Mouse (Mus musculus) adrenal gland, postnatal 36 days (tissue): ENCODE measurements around the gene Gtpbp6. TPM values are rescaled to one million over a fixed set of nuclear protein-coding genes. Genes with fewer than 3 reads are reported as not detected.
"Not testable (repeated sequence)": the region's sequence is repeated elsewhere in the genome, so short reads cannot be mapped to it uniquely, and the experiment has no call there.

Experiments used
- DNase-seq, 2 experiments: peaks; one replicate each; pipeline ENCODE4 v3.0.0; 2021; ENCODE audit warnings: mixed read lengths in 1 of 2
- long read RNA-seq, 2 experiments: library from polyadenylated mRNA; stranded (forward); transcript quantifications; one replicate each; pipeline ENCODE4 v2.0.0; 2021; ENCODE audit warnings: borderline sequencing depth in 2 of 2
- total RNA-seq, 2 experiments: library from RNA; stranded (reverse); gene quantifications; 2 replicates each; pipeline ENCODE4 v1.2.3; 2021

The Gtpbp6 gene
- total RNA-seq = 10 to 100 TPM; 50.6 to 71.9 TPM
- long read RNA-seq, experiment 1, transcript Gtpbp6-201 (10 exons, 1,617 nt) = major isoform, 83 of 116 reads
- long read RNA-seq, experiment 1, partial matches to known transcripts = 10 of 116 reads
- long read RNA-seq, experiment 1, other reads (novel, unspliced or antisense) = 20 of 116 reads
- long read RNA-seq, experiment 2, transcript Gtpbp6-202 (7 exons, 1,481 nt) = minor isoform, 8 of 64 reads
- long read RNA-seq, experiment 2, transcript Gtpbp6-201 (10 exons, 1,617 nt) = major isoform, 37 of 64 reads
- long read RNA-seq, experiment 2, partial matches to known transcripts = 7 of 64 reads
- long read RNA-seq, experiment 2, other reads (novel, unspliced or antisense) = 12 of 64 reads

DNA sequence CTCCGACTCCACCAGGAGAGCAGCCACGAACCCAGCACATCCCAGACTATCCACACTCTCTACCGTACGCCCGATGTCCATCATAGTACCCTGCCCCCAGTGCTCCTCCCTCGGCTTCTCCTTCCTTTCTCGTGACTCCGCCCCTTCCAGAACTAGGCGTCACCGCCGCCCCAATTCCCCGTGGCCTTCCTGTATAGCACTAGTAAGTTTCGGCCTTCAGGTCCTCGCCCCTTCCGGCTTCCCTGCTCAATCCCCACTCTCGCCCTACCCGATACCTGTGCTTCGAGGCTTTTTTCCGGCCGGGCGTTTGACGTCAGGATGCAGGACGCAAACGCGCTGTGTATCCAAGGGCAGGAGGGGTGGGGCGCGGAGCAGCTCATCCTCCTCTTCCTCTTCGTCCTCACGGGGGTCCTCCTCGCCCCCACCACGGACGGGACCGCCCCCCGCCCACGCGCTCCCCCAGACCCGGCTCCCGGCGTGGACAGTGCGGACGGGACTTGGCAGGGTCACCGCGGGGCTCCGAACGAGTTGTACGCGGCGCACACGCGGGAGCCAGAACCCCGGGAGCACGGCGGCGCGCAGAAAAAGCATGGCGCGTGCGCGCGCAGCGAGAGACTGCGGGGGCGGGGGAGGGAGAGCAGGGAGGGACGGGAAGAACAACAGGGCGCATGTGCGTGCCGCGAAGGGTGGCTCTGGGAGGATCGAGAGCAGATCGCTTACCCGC, at the start of gene Gtpbp6:
TSS of gene Gtpbp6 (minus strand) at position 617 of the 724 bp plus-strand sequence.
- peak; percentile 97 to 99 for DNase-seq

DNA sequence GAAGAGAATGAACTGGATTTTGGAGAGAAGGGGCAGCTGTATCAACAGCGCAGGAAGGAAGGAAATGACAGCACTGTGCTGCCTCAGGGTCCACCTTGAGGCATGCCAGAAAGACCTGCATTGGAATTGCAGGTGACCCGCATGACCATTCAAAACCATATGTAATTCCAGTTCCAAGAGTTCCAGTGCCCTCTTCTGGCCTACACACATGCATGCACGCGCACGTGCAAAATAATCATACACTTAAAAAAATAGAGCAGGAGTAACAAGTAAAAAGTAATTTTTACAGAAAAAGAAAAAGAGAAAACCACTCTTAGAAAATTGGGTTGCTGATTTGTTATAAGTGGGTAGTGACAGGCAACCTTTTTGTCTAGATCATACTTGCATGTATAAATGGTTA, 35.0 kb upstream of the Gtpbp6 start:
- peak; percentile 10 to 17 for DNase-seq

DNA sequence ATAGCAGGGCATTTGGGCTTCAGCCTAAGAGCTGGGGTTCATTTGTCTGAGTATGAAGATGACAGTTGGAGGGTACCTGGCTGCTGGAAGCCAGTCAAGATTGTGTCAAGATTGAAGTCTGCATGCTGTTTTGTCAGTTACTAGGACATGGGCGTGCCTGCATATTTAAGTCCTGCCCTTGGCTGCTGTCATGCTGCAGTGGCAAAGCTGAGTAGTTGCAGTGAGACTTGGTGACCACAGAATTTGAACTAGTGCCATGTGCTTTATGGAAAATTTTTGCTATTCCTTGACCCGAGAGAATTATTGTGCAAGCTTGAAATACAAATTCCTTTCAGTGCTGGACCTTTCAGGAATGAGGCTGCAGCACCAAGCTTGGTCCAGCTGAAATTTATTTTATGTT, 34.3 kb upstream of the Gtpbp6 start:
- peak; percentile 58 to 61 for DNase-seq

DNA sequence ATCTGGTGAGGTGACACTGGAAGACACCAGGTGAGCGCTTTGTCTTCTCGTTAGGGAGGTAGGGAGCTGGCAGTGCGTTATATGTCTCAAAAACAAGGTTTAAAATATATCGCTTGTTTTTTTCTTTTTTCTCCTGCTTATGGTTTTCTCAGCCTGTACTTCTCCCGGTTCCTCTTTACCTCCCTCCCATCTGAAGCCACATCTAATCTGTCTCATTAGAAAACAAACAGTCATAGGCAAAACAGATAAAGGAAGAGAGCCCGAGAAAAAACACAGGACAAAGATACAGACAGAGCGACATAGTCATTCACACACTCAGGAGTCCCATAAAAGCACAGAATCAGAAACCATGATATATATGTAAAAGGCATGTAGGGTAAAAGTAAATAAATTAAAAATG, 32.4 kb upstream of the Gtpbp6 start:
- DNase-seq = no peak

DNA sequence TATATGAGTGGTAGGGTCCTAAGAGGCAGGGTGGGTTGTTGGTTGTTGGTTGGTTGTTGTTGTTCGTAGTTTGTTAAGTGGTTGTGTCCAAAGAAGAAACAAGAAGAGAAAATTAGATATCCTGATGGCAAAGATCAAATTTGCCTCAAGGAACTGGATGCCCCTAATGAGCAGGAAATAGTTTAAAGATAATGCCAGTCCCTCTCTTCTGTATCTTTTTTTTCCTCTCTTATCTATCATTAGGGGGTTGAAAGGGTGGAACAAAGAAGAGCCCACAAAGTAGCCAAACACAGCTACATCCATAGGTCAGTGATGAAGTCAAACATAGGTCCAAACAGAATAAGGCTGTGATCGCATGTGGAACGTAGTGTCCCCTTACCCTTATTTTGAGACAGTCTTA, 31.3 kb upstream of the Gtpbp6 start:
- no peak for DNase-seq

DNA sequence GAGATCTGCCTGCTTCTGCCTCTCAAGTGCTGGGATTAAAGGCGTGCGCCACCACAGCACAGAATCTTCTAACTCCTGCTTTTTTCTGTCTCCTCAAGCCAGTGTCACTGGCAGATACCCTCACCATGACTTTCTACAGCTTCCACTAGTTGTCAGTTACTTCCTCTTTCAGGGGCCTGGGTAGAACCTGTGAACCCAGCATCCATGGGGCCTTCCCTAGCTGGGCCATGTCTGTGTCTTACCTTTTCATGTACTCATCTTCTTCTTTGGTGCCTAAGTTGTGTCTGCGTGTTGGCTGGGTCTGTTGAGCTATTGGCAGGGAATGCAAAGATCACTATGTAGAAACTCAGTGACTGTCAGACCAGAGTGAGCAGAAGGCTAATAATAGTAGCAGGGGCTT, 29.8 kb upstream of the Gtpbp6 start:
- no peak for DNase-seq

DNA sequence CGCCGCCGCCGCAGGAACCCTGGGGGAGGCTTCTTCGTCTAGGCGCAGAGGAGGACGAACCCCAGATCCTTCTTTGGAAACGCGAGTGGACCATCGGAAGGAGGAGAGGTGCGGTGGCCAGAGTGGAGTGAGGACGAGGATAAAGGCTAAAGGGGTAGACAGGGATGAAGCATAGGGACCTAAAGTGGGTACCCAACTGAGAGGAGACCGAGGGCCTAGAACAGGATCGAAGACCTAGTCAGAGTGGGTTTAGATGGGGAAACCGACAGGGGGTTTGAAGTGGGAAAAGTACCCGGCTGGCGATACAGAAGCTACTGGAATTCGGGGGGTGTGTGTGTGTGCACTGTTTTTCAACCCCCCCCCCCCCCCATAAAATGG, 28.1 kb upstream of the Gtpbp6 start:
- DNase-seq = no peak

DNA sequence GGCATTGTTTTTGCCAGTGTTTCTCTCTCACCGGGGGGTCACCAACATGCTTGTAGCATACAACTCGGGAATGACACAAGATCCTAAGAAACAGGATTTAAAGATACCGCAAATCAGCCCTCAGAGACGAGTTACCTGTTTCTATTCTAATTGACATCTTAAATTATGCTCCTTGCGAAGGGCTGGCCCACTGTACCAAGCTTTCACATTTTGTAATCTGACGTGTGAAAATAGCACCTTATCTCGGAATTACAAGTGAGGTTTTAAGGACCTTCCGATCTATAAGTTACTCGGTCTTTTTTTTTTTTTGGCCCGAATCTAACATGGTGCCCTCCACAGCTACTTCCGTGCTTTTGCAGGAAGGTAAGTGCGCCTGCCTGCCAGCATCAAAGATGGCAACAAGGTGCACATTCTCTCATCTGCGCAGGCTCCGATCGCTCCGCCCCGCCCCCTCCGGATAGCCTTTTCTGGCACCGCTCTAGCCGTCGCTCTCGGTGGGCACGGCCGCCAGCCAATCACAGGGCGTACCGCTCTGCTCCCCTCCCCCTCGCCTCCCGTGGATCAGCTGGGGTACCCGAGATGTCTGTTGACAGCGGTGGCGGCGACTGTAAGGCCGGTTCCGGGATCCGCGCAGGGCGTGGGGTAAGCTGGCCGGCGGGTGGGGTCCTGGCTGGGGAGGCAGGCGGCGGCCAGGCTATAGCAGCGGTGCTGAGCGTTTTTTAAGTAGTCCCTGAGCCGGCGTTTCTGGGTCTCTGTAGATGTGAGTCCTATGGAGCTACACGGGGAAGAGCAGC, 27.5 kb upstream of the Gtpbp6 start, which contains the start of gene Chfr:
TSS of gene Chfr (plus strand) at position 550 of the 794 bp plus-strand sequence.
- DNase-seq = peak; percentile 100

DNA sequence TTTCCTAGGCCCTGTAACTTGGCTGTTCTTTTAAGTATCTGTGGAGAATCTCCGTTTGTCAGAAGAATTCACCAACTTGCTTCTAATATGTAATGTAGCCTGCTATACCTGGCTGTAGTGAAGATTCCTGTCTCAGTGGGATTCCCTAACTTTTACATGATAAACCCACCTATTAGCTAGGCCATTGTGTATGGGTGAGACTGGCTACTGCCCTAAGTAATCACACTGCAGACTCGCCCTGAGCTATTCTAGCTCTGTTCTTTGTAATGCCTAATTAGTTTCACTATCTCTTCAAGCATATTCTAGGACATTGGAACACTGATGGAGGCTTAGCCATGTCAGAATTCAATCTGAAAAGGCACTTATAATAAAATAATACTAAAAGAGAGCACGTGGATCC, 14.4 kb upstream of the Gtpbp6 start:
- not testable (repeated sequence) for DNase-seq

DNA sequence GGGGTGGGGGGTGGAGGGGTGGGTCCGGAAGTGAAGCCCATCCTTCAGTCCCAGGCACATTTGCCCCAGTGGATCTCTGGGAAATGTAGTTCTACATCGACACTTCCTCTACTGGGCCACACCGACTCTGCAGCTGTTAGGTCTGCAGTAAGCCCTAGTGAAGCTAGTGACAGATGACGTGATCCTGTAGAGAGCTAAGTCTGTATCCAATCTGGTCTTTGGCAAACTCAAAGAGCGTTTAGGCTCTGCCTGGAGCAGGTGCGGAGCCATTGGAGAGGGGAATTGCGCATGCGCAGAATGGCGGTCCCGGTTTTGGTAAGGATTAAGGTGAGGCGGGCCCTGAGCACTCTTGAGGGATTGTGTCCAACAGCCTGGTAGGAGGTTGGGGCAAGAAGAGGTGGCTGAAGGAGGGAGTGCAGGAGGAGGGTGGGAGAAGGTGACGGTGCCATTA, 2.0 kb upstream of the Gtpbp6 start, which contains the start of gene Zfp605:
TSS of gene Zfp605 (plus strand) at position 102 of the 451 bp plus-strand sequence.
- DNase-seq = peak; percentile 91 to 94

DNA sequence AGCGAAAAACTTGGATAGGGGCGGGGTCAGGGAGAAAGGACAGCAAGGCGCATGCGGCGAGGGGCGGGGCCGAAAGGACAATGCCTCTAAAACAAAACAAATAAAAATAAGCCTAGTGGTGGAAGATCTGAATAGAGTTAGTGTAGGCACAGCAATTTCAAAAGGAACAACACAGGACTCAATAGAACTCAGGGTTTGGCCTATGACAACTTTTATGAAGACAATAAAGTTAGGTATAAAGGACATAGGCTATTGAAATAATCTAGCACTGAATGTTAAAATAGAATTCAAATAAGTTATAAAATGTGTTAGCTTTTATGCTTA, 270 bp upstream of the Gtpbp6 start:
- no peak for DNase-seq

DNA sequence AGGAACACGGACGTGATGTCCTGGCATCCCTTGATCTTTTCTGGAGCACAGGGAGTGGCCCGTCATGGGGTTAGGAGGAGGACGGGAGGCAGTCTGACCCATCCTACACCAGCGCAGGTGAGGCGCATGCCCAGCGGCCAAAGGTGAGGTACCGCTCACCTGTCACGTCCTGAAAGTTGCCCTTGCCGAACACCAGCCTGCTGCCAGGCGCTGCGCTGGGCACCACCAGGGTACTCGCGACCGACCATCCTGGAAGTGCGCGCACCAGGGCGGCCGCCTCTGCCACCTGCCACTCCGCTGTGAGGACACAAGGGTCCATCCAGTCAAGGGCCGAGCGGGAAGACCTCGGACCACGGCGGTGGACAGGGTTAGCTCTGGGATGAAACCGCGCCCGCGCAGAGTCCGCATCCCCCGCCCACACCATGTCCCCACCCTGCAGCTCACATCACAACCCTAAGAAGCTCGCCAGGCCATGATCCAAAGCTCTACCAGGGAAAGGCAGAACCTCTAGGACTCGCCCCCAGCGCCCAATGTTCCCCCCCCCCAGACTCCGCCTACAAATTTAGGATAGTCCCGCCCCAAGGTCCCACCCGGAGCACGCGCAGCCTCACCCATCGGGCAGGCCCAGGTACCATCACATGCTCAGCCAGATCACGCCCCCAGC, 964 bp downstream of the Gtpbp6 start:
- no peak for DNase-seq

DNA sequence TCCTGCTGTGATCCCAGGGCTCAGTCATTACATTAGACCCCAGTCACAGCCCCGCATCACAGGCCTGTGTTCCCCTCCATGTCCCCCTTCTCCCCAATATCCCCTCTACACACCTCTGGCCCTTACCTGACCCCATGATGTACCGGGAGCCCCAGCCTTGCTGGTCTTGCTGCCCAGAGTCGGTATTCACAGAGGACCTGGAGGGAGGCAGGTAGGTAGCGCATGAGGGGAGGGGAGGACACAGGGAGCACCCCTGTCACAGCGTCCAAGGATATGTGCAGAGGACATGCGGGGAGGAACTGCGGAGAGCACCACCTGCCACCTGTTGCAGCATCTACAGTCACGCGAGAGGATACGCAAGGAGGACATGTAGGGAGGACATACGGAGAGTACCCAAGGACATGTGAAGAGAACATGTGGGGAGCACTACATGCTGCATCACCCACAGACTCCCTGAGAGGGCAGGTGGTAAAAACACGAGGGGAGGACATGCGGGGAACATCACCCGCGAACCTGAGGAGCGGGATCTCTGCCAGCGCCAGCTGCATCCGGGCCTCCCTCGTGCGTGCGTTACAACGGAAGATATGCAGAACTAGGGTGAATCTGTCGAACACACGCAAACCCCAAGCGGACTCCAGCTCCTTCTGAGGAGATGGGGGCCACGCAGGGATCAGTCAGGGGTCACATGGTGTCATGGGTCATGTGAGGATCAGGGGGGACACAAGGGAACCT, 1.7 kb downstream of the Gtpbp6 start:
- no peak for DNase-seq

DNA sequence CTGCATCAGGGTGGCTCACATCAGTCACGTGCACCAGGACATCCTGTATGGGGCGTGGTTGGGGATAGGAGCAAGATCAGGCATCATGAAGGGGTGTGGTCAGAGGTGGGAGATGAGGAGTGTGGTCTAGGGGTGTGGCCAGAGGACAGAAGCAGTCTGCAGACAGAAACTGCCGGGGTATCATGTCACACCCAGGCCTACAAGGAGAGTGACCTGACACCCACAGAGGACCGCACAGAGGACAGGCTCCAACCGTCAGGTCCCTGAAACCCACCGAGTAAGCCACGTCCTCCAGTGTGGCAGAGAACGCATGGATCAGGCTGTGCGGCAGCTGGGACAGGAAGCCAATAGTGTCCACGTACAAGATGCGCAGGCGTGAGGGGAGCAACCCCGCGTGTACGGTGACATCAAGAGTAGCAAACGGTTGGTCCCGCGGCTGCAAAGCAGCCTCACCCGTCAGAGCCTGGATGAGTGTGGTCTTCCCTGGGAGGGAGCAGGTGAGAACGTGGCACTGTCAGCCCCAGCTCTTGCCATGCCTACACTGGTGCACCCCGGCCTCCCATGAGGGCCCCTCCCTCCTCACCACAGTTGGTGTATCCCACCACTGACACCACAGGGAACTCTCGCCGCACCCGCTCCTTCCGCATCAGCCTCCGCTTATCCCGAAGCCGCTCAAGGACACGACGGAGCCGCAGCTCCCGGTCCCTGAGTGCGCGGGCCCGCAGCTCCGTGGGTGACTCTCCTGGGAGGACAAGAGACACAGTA, 3.2 kb downstream of the Gtpbp6 start:
- no peak for DNase-seq

DNA sequence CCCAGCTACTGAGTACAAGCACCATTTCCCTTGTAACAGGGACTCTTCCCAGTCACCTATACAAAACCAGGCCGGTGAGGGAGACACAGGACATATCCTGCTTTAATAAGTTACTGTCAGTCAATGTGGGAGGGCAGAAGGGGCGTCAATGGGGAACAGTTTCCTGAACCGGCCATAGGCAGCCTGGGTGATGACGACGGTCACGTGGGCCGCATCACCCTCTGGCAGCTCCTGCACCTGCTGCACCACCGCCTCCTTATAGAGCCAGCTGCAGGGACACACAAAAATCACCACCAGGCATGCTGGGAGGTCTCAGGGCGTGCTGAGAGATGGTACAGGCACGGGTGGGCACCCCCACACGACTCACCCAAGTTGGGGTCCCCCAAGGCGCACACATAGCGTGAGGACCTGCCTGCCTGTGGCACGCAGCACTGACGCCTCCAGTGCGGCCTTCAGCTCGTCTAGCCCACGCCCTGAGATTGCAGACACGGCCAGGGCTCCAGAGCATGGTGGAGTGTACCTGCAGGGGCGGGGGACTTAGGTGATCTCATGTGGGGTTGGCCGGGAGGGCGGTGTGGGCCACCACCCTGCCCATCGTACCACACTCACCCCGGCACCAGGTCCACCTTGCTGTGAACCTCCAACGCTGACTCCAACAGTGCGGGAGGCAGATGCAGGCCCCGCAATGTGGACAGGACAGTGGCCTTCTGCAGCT, 3.9 kb downstream of the Gtpbp6 start:
- no peak for DNase-seq

DNA sequence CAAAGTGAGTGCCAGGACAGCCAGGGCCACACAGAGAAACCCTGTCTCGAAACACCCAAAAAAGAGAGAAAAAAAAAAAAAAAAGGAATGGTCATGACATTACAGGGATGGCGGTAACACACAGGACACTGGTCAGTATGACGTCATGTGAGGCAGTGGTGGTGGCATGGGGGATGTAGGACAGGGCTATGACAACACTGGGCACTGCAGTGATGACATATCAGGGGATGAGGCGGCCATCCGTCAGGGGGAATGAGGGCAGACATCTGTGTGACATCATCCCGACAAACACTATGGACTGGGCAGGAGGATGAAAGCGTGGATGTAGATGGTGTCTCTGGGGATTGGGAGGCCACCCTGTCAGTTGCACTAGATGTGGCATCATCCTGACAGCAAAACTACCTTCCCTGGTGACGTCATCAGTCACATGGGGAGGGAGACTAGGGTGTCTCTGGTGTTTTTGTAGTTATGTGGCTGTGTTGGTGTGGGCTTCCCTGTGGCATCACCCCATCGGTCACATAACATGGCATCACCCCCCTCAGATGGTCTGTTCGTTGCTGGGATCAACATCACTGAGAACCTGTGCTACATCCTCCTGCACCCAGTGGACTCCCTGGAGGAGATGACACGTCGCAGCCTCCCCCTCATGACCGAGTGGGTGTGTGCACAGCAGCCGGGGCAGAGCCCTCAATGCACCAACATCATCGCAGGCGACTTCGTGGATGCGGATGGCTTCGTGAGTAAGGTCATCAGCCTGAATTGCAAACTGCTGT, 5.0 kb downstream of the Gtpbp6 start:
- no peak for DNase-seq

DNA sequence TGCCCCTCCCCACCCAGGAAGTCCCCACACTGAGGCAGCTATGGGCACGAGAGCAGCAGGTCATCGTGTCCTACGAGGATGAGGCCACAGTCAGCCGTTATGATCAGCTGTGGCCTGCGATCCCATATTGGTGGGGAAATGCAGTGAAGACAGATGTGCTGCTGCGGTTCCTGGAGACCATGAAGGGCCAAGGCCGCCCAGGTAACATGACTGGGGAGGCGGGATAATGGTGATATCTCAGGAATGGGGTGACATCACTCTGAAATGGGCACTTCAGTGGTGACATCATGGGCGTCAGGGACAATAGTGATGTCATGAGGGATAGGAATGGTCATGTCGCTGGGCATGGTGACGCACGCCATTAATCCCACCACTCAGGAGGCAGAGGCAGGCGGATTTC, 5.6 kb downstream of the Gtpbp6 start:
- no peak for DNase-seq

DNA sequence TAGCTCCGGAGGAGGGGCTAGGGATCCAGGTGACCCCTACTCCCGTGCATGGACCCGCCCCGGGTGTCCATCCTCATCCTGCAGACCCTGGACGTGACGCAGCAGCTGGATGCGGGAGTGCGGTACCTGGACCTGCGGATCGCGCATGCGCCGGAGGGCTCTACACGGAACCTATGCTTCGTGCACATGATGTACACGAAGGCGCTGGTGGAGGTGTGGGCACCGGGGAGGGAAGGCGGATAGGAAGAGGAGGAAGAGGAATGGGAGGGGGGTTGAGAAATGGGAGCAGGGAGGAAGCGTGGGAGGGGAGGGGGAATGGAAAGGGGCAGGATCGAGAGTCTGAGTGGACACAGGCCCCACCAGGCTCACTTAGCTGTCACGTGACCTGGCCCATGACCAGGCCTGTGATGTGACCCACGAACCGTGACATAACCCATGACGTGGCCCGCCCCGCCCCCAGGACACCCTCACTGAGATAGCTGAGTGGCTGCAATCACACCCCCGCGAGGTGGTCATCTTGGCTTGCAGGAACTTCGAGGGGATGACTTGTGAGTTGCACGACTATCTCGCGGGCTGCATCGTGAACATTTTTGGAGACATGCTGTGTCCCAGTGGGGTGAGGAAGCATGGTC, 6.2 kb downstream of the Gtpbp6 start:
- DNase-seq = peak; percentile 45 to 49
